Mouse (Mus musculus) spleen, adult 2 months (tissue): ENCODE data around the gene Gse1. TPM values are rescaled to one million over a fixed set of nuclear protein-coding genes. Genes with fewer than 3 reads are reported as not detected.

Experiments
- DNase-seq, 2 experiments: peaks; one replicate each; pipeline versions ENCODE4 v3.0.0 to v3.0.0-alpha.2; 2012 to 2021; ENCODE audit warnings: low spot score in 2 of 2, low read depth in 1 of 2
- H3K27ac ChIP-seq: fragments of 200-500 bp; 2 replicates; pipeline ENCODE4 v1.5.1; 2012; ENCODE audit warnings: low read length, inconsistent platforms; ENCODE audit not compliant: insufficient read depth
- H3K27me3 ChIP-seq: fragments of 200-500 bp; 2 replicates; pipeline ENCODE4 v1.6.1; 2012; ENCODE audit warnings: mild to moderate bottlenecking, moderate library complexity, low read length, inconsistent platforms; ENCODE audit not compliant: control insufficient read depth, insufficient read depth
- H3K36me3 ChIP-seq: fragments of 200-500 bp; 2 replicates; pipeline ENCODE4 v1.6.1; 2012; ENCODE audit warnings: mild to moderate bottlenecking, low read length, inconsistent platforms; ENCODE audit not compliant: control insufficient read depth, insufficient read depth
- H3K4me1 ChIP-seq: fragments of 200-500 bp; 2 replicates; pipeline ENCODE4 v1.6.1; 2011; ENCODE audit warnings: inconsistent platforms; ENCODE audit not compliant: control insufficient read depth, insufficient read depth, insufficient read length
- H3K4me3 ChIP-seq: fragments of 200-500 bp; 2 replicates; pipeline ENCODE4 v1.5.1; 2011; ENCODE audit warnings: mild to moderate bottlenecking, inconsistent platforms; ENCODE audit not compliant: insufficient read depth, insufficient read length; ENCODE audit errors: extremely low read depth
- CTCF ChIP-seq: fragments of 200-500 bp; IDR thresholded peaks from 2 replicates; pipeline ENCODE4 v1.5.1; 2011; ENCODE audit warnings: mild to moderate bottlenecking, inconsistent platforms; ENCODE audit not compliant: insufficient read depth, insufficient read length, insufficient replicate concordance; ENCODE audit errors: extremely low read depth
- POLR2A ChIP-seq: fragments of 200-500 bp; IDR thresholded peaks from 2 replicates; pipeline ENCODE4 v1.6.1; 2011; ENCODE audit warnings: low read depth, low read length, inconsistent platforms
- WGBS: fragments of 180-500 bp; shearing (Covaris S2); methylation state at CpG from one replicate; pipeline ENCODE4 v1.1.7; 2018; 5-methylcytosine and 5-hydroxymethylcytosine counted together
- polyA plus RNA-seq: library from polyadenylated mRNA; depleted of rRNA; stranded (reverse); fragments of >200 nt; gene quantifications from 2 replicates; pipeline ENCODE4 v1.2.3, GENCODE M21; 2012

Gene Gse1
- polyA plus RNA-seq, 1 experiment, result 39.2 TPM

- 64% methylated on average over 5 of the region's 5 CpGs for WGBS
Observed at GRCm38 (mm10) chr8:120491166-120491793, 263.0 kb downstream of the Gse1 start.

GRCm38 (mm10) chr8:120492193-120492880, 264.1 kb downstream of the Gse1 start:
- DNase-seq, result no peak
- H3K27me3 ChIP-seq, result no peaks in the 10 kb centered on the region
- no peak overlapping the region for H3K27ac ChIP-seq
- no peak overlapping the region for H3K4me3 ChIP-seq
- 77% methylated on average over 14 of the region's 14 CpGs for WGBS
- no peaks in the 10 kb centered on the region for H3K36me3 ChIP-seq
- TF ChIP-seq POLR2A (no peak), CTCF (no peak)
- peaks cover 19% of the 10 kb centered on the region; the same call in 1 of the 2 replicates for H3K4me1 ChIP-seq

More at GRCm38 (mm10) chr8:120491166-120491793, 263.0 kb downstream of the Gse1 start:
- DNase-seq, result no peak
- Histone ChIP-seq H3K36me3 (no peaks in the 10 kb centered on the region), H3K4me3 (0 out of 2 replicates have a peak overlapping the region, but pooled peaks have one; percentile 92), H3K27me3 (no peaks in the 10 kb centered on the region), H3K4me1 (peaks cover 22% of the 10 kb centered on the region), H3K27ac (peak overlapping the region; percentile 93)
- TF ChIP-seq CTCF (no peak), POLR2A (no peak)

- 78% methylated on average over 4 of the region's 4 CpGs for WGBS
- Histone ChIP-seq H3K27ac (no peak overlapping the region), H3K36me3 (no peaks in the 10 kb centered on the region), H3K4me1 (peaks cover 24% of the 10 kb centered on the region; the same call in 1 of the 2 replicates), H3K27me3 (no peaks in the 10 kb centered on the region), H3K4me3 (no peak overlapping the region)
- no peak for DNase-seq
- no peak for TF ChIP-seq POLR2A
- no peak for TF ChIP-seq CTCF
Observed at GRCm38 (mm10) chr8:120492881-120493220, 264.6 kb downstream of the Gse1 start.

GRCm38 (mm10) chr8:120493508-120494464, 265.5 kb downstream of the Gse1 start:
- Histone ChIP-seq H3K27ac (no peak overlapping the region), H3K4me1 (peaks cover 33% of the 10 kb centered on the region; the same call in 1 of the 2 replicates), H3K4me3 (no peak overlapping the region), H3K27me3 (no peaks in the 10 kb centered on the region), H3K36me3 (no peaks in the 10 kb centered on the region)
- TF ChIP-seq CTCF (no peak), POLR2A (no peak)
- WGBS, result 83% methylated on average over 16 of the region's 16 CpGs
- no peak for DNase-seq

GRCm38 (mm10) chr8:120494903-120495302, 266.6 kb downstream of the Gse1 start:
- peak in 1 of 2 experiments; percentile 34 for DNase-seq
- H3K27ac ChIP-seq, result peak overlapping the region; percentile 37; the same call in 1 of the 2 replicates
- 75% methylated on average over 15 of the region's 15 CpGs for WGBS
- no peaks in the 10 kb centered on the region for H3K36me3 ChIP-seq
- TF ChIP-seq CTCF (no peak), POLR2A (no peak)
- peaks cover 37% of the 10 kb centered on the region; the same call in 1 of the 2 replicates for H3K4me1 ChIP-seq
- H3K4me3 ChIP-seq, result no peak overlapping the region
- no peaks in the 10 kb centered on the region for H3K27me3 ChIP-seq

- TF ChIP-seq CTCF, result no peak
- TF ChIP-seq POLR2A, result no peak
- Histone ChIP-seq H3K4me3 (no peak overlapping the region), H3K27me3 (no peaks in the 10 kb centered on the region), H3K4me1 (peaks cover 34% of the 10 kb centered on the region; the same call in 1 of the 2 replicates), H3K27ac (no peak overlapping the region), H3K36me3 (no peaks in the 10 kb centered on the region)
- WGBS, result 75% methylated on average over 5 of the region's 5 CpGs
- DNase-seq, result no peak
Observed at GRCm38 (mm10) chr8:120495461-120495860, 267.2 kb downstream of the Gse1 start.

GRCm38 (mm10) chr8:120496478-120496877, 268.2 kb downstream of the Gse1 start:
- H3K4me3 ChIP-seq, result no peak overlapping the region
- H3K27me3 ChIP-seq, result no peaks in the 10 kb centered on the region
- WGBS, result 99% methylated on average over 15 of the region's 15 CpGs
- H3K36me3 ChIP-seq, result no peaks in the 10 kb centered on the region
- H3K4me1 ChIP-seq, result peaks cover 29% of the 10 kb centered on the region; the same call in 1 of the 2 replicates
- no peak for TF ChIP-seq POLR2A
- no peak for TF ChIP-seq CTCF
- no peak overlapping the region for H3K27ac ChIP-seq
- DNase-seq, result no peak
